Mouse (Mus musculus): ENCODE data around the gene Gatad1.
"Not testable (repeated sequence)": the region's sequence is repeated elsewhere in the genome, so short reads cannot be mapped to it uniquely, and the experiment has no call there.

Gatad1 gene

DNA sequence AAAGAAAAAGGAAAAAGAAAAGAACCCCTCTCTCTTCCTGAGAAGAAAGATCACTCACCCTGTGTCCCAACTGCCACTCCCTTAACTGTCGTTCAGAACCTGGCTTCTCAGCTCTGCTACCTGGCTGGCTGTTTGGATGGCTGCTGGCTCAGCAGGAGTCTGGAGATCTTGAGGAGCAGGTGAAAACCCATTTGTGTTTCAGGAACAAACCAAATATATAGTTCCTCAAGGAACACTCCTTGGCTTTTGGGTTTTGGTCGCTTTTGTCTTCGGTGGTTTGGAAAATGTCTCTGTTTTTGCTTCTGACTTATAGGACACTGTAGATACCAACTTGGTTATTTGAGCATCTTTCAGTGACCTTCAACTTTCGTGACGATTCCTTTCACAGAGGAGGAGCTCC, at the start of gene Gatad1:
TSS of gene Gatad1 (minus strand) at position 101 of the 400 bp plus-strand sequence.
- DNase-seq, result no peak

DNA sequence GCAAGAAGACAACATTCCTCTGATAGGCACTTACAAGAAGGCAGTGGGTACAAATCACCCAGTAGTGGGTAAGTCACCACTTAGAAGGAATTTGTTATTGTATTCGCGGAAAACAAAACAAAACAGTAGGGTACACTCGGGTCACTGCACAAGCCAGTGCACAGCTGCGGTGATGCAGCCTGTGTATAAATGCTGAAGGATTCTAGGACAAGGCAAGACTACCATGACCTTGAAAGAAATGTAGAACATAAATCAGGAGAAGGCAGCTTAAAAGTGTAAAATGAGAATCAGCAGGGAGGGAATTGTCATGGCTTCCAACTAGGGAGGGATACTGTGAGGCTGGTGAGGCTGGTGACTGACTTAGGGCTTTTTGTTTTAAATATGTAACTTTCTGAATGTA, 45.2 kb upstream of the Gatad1 start:
- DNase-seq, result no peak

DNA sequence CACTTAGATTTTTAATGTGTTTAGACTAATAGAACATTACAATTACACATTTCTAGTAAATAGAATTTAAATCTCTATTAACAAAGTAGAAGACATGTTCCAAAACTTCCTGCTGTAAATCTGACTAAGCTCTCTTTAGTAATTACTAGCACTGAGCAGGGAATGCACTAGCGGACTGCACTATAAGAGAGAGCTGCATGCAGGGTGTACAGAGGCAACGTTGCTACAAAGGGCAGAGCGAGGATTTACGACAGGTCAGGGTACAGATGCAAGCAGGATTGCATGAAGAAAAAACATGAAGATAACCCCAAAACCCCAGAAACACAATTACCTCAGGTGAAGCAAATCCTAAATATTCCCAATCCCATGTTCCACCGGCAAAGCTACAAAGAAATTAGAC, 43.0 kb upstream of the Gatad1 start:
- no peak for DNase-seq

DNA sequence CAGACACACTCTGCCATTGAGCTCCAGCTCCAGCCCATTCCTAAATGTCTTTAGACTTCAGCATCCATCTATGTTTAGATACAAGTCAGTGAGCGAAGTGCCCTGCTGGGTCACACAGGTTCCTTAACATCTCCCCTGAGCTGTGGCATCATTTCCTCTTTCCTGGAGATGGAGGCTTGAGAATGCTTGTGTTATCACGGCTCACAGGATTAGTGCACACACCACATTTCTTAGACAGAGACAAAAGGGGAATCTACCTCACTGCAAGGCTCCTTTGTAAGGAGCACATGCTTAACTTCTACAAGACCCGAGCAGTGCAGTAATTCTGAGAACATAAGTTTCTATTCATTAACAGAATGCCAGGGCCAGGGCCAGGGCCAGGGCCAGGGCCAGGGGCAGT, 39.0 kb upstream of the Gatad1 start:
- DNase-seq, result no peak

DNA sequence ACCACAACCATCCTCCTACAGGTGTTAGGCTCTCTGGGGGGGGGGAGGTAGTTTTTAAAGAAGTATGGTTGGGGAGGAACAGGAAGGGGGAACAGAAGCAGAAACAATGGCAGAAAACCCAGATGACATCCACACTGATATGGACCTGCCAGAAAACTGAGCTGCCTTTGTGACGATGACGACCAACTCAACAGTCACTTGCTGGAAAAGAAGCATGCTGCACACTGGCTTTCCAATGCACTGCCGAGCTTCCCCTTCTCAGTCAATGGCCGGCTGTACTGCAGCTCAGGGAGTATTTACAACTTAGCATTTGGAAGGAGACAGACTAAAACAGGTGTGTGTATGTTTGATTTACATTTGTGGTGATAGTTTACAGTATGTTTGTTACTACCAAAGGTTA, 38.2 kb upstream of the Gatad1 start:
- no peak for DNase-seq

DNA sequence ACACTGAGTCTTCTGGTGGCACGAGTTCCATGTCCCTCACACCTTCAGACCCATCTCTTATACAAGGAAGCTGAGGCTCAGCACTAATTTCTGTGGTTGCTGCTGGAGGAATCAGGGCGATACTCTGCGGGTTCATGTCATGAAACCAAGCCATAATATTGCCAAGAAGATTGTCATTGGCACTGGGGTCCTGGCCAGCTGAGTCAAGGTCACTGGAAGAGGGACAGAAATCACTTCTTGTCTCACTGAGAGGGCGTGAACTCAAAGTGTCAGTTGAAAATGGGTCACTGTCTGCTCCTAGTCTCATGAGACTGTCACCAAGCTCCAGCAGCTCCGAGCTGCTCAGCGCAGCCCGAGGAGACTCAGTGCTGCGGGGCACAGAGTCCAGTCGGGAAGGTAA, 36.0 kb upstream of the Gatad1 start:
- no peak for DNase-seq

DNA sequence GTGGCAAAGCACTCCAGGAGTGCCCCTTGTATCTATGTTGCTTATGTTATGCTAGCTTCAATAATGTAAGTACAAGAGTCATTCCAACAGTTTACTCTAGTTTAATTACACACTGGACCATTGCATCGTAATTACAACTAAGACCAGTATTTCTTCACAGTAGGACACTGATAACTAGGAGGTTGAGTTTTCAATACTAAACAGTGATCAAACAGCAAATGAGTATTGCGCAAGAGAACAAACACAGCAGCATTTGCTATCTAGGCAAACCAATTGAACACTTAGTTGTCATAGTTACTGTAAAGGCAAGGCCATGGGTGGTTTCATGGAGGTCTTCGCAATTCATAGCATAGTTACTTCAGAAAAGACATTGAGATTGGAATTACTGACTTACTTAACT, 34.3 kb upstream of the Gatad1 start:
- DNase-seq, result no peak

DNA sequence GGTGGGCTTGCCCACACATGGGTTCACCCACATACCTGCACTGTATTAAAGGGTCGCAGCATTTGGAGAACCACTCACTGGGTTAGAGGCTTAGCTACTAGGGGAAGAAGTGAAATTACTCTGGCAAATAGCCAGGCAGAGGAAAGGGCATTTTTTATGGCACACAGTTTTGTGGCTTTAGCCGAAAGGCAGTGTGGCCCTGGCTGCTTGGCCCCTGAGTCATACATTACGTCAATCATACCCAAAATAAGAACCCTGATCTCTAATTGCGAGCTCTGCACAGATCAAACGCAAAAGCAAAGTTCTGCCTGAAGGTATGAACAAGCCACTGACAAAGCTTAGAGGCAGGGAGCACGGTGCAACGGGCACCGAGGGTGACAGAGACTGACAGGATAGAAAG, 31.3 kb upstream of the Gatad1 start:
- DNase-seq, result no peak

DNA sequence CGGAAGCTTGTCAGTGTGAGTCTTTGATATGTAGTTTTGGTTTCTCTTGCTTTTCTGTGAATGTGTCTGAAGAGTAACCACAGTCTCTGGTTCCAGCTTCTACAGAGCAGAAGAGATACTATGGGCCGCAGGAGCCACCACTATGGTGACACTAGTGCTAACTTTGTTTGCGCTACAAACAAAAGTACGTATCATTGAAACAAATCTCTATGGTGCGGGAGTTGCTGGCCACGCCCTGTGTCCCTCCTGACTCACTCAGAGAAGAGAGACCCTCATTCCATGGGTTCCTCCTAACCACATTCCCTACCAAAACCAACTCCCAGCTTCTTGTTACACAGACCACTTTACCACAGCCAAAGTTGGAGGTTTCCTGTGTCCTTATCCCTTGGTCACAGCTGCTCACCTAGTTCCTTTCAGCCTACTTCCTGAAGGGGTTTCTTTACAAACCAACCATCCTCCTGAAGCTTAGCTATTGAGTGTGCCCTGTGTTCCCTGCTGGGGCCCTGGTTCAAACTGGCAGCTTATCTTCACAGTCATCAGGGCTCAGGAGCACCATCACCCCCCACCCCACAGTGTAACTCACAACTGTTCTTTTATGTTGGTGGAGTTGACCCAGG, 13.1 kb upstream of the Gatad1 start:
- DNase-seq, result no peak

DNA sequence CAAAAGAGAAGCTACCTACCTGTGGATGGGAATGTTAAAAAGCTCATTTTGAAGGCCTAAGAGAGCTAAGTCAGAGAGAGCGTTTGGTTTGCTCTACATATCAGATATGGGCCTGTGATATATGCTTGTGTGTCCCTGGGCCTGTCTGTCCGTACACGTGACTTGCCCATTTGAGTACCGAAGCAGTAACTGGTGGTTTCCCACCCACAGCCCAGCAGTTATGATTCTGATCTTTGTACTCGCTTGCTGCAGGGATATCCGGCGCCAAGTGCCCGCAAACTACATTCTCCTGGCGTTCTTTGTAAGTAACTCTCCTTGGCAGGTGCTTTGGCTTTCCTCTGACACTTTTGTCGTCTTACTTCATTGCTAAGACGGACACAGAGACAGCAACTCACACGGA, 9.6 kb upstream of the Gatad1 start:
- DNase-seq, result no peak

DNA sequence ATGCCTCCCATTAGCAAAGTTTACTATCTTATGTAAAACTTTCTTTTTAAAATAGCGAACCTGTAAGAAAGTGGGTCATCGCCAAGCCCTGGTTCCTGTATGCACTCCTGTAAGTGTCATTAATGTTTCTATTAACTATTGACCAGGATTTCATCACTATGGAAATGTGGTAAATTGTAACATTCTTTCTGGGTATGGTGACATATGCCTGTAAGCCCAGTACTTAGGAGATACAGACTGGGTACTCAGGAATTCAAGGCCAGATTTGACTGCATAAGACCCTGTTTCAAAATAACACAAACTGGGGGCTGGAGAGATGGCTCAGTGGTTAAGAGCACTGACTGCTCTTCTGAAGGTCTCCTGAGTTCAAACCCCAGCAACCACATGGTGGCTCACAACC, 8.2 kb upstream of the Gatad1 start:
- DNase-seq, result no peak

DNA sequence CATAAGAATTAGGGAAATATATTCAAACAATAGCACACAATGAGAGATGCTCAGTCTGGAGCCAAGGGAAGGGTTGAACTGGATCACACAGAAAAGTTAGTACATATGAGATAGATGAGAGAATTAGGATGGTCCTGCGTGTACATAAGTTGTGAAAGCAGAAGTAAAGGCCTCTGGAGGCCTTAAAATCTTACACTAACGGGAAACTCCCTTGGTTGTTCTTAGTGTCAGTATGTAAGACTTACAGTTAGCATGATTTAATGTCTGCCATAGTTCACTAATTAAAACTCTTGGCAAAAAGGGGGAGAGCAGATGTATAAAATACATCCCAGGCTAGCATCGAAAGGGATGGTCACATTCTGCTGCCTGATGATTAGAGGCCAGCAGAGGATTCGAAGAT, 3.2 kb downstream of the Gatad1 start:
- no peak for DNase-seq

DNA sequence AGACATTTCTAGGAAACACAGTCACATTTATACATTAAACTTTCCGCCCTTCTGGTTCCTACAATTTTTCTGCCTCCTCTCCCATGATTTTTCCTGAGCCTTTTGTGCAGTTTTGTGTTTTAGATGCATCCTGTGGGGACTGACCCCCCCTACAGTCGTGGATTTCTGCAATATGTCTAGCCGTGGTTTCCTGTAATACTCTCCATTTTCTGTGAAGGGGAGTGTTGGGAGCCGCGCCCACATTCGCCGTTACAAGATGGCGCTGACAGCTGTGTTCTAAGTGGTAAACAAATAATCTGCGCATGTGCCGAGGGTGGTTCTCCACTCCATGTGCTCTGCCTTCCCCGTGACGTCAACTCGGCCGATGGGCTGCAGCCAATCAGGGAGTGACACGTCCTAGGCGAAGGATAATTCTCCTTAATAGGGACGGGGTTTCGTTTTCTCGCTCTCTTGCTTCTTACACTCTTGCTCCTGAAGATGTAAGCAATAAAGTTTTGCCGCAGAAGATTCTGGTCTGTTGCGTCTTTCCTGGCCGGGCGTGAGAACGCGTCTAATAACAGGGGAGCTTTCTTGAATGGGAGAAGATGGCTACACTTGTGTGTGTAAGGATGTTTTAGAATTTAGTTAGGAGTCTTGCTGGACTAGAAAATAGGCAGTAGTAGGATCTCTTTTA, 3.9 kb downstream of the Gatad1 start:
- DNase-seq, result not testable (repeated sequence)

DNA sequence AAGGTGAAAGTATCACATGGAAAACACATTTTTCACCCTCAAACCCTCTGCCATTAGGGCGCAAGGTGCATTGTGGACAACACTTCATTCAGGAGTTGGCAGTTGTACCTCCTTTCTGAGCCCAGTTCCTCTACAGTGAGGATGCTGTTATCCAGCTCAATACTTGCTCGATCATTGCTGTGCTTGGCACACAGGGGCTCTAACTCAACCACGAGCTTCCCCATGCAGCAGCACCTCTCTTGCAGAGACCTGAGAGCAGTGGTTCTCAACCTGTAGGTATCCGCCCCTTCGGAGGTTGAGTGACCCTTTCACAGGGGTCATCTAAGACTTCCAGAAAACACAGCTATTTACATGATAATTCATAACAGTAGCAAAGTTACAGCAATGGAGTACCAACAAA, 5.4 kb downstream of the Gatad1 start:
- DNase-seq, result no peak

DNA sequence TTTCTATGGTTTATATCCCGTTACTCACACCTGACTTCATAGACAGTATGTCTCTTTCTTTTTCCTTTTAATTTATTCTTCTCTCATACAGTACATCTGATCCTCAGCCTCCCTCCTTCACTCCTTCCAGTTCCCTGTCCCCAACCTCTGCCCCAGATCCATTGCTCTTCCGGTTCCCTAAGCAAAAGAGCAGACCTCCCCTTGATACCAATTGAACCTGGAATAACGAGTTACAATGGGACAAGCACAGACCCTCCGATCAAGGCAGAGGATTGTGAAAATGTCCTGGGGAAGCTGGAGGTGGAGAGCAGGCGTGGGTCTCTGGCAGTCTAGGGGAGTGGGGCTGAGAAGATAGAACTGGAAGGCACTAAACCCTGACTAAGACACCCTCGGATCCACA, 6.1 kb downstream of the Gatad1 start, which contains the start of gene Tmbim7:
TSS of gene Tmbim7 (plus strand) at position 301 of the 400 bp plus-strand sequence.
- no peak for DNase-seq

DNA sequence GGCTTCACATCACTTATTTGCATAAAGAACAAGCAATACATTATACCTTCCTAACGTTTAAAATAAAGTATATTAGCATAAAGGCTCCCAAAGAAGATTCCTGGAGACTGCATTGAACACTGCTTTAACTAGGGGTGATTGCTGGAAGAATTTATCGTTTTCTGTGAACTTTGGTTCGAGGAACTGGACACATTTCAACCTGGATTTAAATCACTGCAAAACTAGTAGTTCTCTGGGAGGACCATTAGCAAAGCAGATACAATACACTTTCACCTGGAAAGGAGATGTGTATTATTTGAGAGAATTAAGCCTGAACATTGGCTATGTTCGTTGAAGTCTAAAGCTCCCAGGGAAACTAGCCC, 8.2 kb downstream of the Gatad1 start:
- no peak for DNase-seq

DNA sequence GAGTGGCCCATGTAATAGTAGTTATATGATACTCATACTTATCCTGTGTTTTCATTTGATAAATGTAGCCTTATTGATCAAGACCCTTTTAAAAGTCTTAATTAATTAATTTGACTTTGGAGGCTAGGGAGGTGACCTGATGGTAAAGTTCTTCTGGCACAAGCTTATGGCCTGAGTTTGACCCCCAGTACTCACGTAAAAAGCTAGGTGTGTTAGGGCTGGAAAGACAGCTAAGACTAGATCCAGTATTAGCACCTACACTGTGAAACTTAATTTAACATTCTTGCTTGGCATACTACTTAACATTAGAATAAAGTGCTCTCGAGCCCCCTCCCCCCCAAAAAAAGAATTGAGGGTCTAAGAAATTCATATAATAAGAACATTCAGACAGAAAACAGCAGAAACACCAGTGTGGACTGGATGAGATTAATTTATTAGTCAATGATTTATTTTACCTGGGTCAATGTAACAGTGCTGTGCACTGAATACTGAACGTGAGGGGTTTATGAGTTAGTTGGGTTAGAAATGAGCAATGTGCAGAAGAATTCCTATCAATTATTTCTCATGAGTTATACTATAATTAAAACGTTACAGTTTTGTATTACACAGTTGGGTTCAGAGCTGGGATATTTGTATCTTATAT, 8.7 kb downstream of the Gatad1 start:
- no peak for DNase-seq

DNA sequence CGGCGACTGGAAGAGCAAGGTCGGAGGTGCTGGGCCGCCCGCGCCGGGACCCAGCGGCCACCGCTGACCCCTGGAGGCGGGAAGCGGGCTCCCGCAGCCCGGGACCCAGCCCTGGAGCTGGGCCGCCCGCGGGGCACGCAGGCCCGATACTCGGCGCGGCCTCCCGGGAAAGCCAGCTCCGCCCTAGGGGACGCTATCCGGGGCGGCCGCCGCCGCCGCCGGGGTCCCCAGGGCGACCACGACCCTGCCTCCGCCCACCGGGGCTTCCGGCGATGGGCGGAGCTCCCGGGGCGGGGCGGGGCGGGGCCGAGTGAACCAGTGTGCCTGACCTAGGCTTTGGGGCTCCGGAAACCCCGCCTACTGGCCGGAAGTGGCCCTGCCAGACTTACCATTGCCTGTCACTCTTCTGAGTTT, 9.3 kb downstream of the Gatad1 start:
- peak; percentile 97 for DNase-seq

DNA sequence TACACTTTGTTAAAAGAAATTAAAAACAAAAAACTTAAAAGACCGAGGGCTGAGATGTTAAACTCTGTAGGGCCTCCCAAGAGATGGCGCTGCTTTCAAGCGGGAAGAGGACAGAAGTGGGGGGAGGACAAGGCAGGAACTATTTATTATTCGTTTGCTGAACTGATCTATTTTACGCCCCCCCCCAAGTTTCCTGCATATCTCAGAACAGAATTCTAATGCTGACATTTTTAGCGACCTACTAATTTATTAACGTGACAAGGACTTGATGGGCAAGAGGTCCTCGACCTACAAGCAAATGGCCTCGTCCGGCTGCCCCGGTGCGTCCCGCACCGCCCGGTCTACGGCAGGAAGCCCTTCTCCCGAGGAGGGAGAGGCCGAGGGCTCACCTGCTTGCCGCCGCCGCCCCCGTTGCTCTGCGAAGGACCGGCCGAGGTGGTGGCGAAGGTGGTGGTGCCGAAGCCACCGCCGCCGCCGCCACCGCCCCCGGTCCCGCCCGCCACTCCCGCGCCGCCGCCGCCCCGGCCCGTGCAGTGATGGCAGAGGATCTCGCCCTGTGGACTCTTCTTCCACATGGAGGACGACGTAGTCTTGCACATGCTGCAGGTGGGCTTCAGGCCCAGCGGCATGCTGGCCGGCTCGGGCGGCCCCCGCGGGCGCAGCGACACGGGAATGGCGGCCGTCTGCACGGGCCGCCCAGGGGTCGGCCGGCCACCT, 9.8 kb downstream of the Gatad1 start:
- DNase-seq, result peak; percentile 72

DNA sequence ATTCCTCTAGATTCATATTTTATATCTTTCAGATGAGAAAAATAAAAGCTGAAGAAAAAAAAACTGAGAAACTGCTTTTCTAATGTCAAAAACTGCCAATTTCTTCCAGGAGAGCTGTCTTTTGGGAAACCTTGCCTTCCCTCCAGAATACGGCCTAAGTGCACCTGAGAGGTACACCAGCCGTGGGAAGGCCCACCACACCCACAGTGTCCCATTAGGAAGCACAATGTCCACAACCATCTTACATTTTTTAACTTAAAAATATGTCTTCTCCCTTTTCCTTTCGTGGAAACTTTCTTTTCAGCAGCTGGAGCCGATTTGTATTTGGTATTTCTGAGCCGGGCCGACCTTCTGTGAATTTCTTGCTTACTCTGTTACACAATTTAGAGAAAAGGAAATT, 10.4 kb downstream of the Gatad1 start:
- no peak for DNase-seq

DNA sequence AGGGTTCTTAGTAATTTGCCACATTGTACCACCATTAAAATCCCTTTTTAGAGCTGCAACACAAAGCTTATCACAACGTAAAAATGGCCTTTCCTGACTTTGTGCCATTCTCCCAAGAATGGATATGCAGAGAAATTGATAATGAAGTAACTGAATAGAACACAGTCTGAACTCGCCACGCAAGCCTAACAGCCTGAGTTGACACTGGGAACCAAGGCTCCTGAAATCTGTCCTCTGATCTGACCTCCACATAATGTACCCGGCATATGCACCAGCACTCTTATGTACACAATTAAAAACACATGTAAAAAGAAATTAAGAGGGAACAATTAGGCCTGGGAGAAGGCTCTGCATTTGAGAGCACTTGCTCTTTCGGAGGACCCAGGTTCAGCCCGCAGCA, 11.7 kb downstream of the Gatad1 start:
- no peak for DNase-seq

DNA sequence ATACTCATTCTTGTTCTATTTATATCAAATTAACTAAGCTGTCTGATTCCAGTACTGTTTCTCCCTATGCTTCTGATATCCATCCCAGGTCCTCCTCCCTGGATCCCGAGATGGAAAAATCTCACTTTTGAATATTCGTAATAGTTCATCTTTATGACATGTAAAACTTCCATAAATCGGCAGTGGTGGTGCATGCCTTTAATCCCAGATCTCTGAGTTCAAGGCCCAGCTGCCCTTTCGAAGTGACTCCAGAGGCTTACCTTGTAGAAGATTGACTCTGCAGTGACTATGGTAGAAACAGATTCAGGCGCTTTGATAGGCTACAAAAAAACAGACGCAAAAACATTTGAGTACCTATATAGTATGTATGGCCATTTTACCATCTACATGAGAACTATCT, 12.4 kb downstream of the Gatad1 start:
- no peak for DNase-seq

DNA sequence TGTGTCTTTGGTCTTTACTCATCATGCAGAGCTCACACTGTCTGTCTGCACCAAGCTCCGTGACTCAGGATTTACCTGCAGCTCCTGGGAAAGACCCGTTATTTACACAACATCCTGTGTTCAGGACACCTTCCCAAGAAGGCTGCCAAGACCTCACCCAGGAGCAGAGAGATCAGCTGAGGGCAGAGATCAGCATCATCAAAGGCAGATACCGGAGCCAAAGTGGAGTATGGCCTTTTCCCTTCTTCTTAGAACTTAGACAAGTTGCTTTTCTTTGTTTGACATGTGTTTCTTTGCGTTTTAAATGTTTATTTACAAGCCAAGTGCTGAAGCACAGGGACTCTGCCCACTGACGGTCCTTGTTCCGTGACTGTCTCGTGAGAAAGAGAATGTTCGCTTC, 21.7 kb downstream of the Gatad1 start:
- DNase-seq, result no peak

DNA sequence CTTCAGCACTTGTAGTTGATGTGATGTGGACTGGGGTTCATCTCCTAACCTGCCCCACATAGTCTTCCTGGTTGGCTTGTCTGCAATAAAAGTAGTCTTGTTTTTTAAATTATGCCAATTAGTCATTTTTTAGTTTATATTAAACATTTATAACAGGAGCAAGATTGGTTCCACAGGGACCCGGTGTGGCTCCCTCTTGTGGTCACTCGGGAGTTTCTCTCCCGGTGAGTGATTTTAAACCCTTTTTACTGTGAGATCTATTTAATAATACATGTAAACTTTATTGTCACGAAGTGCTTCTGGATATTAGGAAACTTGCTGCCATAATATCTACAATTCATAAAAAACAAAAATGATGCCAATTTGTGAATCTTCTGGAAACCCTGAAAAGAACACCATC, 23.0 kb downstream of the Gatad1 start:
- DNase-seq, result no peak
